Mouse (Mus musculus) liver, adult 2 months (tissue): ENCODE results near the gene Zfp423. TPM values are rescaled to one million over a fixed set of nuclear protein-coding genes. Genes with fewer than 3 reads are reported as not detected.

ENCODE experiments used
- DNase-seq: peaks from one replicate; pipeline ENCODE4 v3.0.0-alpha.2; 2011; ENCODE audit warnings: low read depth, low spot score; ENCODE audit errors: extremely low read depth
- H3K27ac ChIP-seq: fragments of 200-500 bp; replicated peaks from 2 replicates; pipeline ENCODE4 v1.5.1; 2012; ENCODE audit warnings: low read depth, mild to moderate bottlenecking, control low read depth, inconsistent platforms, low read length; ENCODE audit not compliant: insufficient read depth
- H3K27me3 ChIP-seq: fragments of 200-500 bp; 2 replicates; pipeline ENCODE4 v1.6.1; 2012; ENCODE audit warnings: mild to moderate bottlenecking, moderate library complexity, low read length, inconsistent platforms; ENCODE audit not compliant: control insufficient read depth, insufficient read depth
- H3K36me3 ChIP-seq: fragments of 200-500 bp; 2 replicates; pipeline ENCODE4 v1.6.1; 2012; ENCODE audit warnings: low read length, inconsistent platforms; ENCODE audit not compliant: control insufficient read depth, insufficient read depth
- H3K4me1 ChIP-seq: fragments of 200-500 bp; 2 replicates; pipeline ENCODE4 v1.6.1; 2011; ENCODE audit warnings: low read length; ENCODE audit not compliant: control insufficient read depth, insufficient read depth
- H3K4me3 ChIP-seq: fragments of 200-500 bp; 2 replicates; pipeline ENCODE4 v1.5.1; 2011; ENCODE audit warnings: low read depth, mild to moderate bottlenecking, control low read depth, low read length, moderate library complexity; ENCODE audit not compliant: insufficient read depth
- H3K79me2 ChIP-seq: fragments of 200-500 bp; 2 replicates; pipeline ENCODE4 v1.6.1; 2012; ENCODE audit warnings: inconsistent platforms, mild to moderate bottlenecking, low read length, moderate library complexity; ENCODE audit not compliant: control insufficient read depth, insufficient read depth
- H3K9ac ChIP-seq: fragments of 200-500 bp; 2 replicates; pipeline ENCODE4 v1.6.1; 2012; ENCODE audit warnings: low read depth, mild to moderate bottlenecking, control low read depth, inconsistent platforms, low read length
- CTCF ChIP-seq: fragments of 200-500 bp; IDR thresholded peaks from 2 replicates; pipeline ENCODE4 v1.5.1; 2011; ENCODE audit warnings: low read depth, low read length, control low read depth
- POLR2A ChIP-seq: fragments of 200-500 bp; IDR thresholded peaks from 2 replicates; pipeline ENCODE4 v1.6.1; 2011; ENCODE audit warnings: low read length, control low read depth; ENCODE audit not compliant: insufficient read depth; ENCODE audit errors: extremely low read depth
- WGBS: fragments of 180-500 bp; shearing (Covaris S2); methylation state at CpG from one replicate; pipeline ENCODE4 v1.1.7; 2018; 5-methylcytosine and 5-hydroxymethylcytosine counted together
- polyA plus RNA-seq: library from polyadenylated mRNA; depleted of rRNA; stranded (reverse); fragments of >200 nt; gene quantifications from 2 replicates; pipeline ENCODE4 v1.2.3, GENCODE M21; 2012
- total RNA-seq: library from RNA; depleted of rRNA; stranded (reverse); fragments of >200 nt; gene quantifications from 2 replicates; pipeline ENCODE4 v1.2.3, GENCODE M21; 2014

The Zfp423 gene
- total and polyA plus RNA-seq, 2 experiments = 0.18 to 0.31 TPM

GRCm38 (mm10) chr8:87747582-87747981 is 211.8 kb downstream of the Zfp423 start:
- WGBS = 42% methylated on average over 8 of the region's 8 CpGs
- H3K79me2 ChIP-seq = no peaks in the 10 kb centered on the region
- no peak for DNase-seq
- no peak for TF ChIP-seq CTCF
- no peak for TF ChIP-seq POLR2A
- no peaks in the 10 kb centered on the region for H3K27me3 ChIP-seq
- H3K36me3 ChIP-seq = no peaks in the 10 kb centered on the region
- H3K4me3 ChIP-seq = no peak overlapping the region
- H3K4me1 ChIP-seq = no peaks in the 10 kb centered on the region
- no peak overlapping the region for H3K27ac ChIP-seq
- no peak overlapping the region for H3K9ac ChIP-seq

GRCm38 (mm10) chr8:87747142-87747541 is 212.3 kb downstream of the Zfp423 start:
- Histone ChIP-seq H3K27me3 (no peaks in the 10 kb centered on the region), H3K9ac (no peak overlapping the region), H3K27ac (no peak overlapping the region), H3K79me2 (no peaks in the 10 kb centered on the region), H3K4me1 (no peaks in the 10 kb centered on the region), H3K4me3 (no peak overlapping the region), H3K36me3 (no peaks in the 10 kb centered on the region)
- WGBS = 36% methylated on average over 8 of the region's 8 CpGs
- no peak for DNase-seq
- TF ChIP-seq CTCF = no peak

GRCm38 (mm10) chr8:87746072-87746471 is 213.3 kb downstream of the Zfp423 start:
- no peak for DNase-seq
- H3K79me2 ChIP-seq = no peaks in the 10 kb centered on the region
- no peak overlapping the region for H3K27ac ChIP-seq
- no peak overlapping the region for H3K9ac ChIP-seq
- H3K4me1 ChIP-seq = no peaks in the 10 kb centered on the region
- H3K4me3 ChIP-seq = no peak overlapping the region
- TF ChIP-seq POLR2A (no peak), CTCF (no peak)
- no peaks in the 10 kb centered on the region for H3K27me3 ChIP-seq
- WGBS = 73% methylated on average over 14 of the region's 14 CpGs
- no peaks in the 10 kb centered on the region for H3K36me3 ChIP-seq

GRCm38 (mm10) chr8:87745125-87745698 is 214.2 kb downstream of the Zfp423 start:
- H3K27ac ChIP-seq = no peak overlapping the region
- H3K36me3 ChIP-seq = no peaks in the 10 kb centered on the region
- no peak overlapping the region for H3K4me3 ChIP-seq
- no peaks in the 10 kb centered on the region for H3K27me3 ChIP-seq
- WGBS = 82% methylated on average over 20 of the region's 20 CpGs
- DNase-seq = peak; percentile 50
- TF ChIP-seq CTCF (no peak), POLR2A (no peak)
- H3K9ac ChIP-seq = no peak overlapping the region
- H3K4me1 ChIP-seq = no peaks in the 10 kb centered on the region
- H3K79me2 ChIP-seq = no peaks in the 10 kb centered on the region

GRCm38 (mm10) chr8:87744556-87744955 is 214.8 kb downstream of the Zfp423 start:
- H3K9ac ChIP-seq = no peak overlapping the region
- WGBS = 81% methylated on average over 6 of the region's 6 CpGs

GRCm38 (mm10) chr8:87742016-87742415 is 217.4 kb downstream of the Zfp423 start:
- Histone ChIP-seq H3K36me3 (no peaks in the 10 kb centered on the region), H3K27me3 (no peaks in the 10 kb centered on the region), H3K4me1 (no peaks in the 10 kb centered on the region), H3K27ac (no peak overlapping the region), H3K79me2 (no peaks in the 10 kb centered on the region), H3K9ac (no peak overlapping the region), H3K4me3 (no peak overlapping the region)
- 92% methylated on average over 19 of the region's 19 CpGs for WGBS
- no peak for DNase-seq
- TF ChIP-seq CTCF (no peak), POLR2A (no peak)

More at GRCm38 (mm10) chr8:87744556-87744955, 214.8 kb downstream of the Zfp423 start:
- H3K79me2 ChIP-seq = no peaks in the 10 kb centered on the region
- H3K4me3 ChIP-seq = no peak overlapping the region
- TF ChIP-seq CTCF (no peak), POLR2A (no peak)
- H3K27me3 ChIP-seq = no peaks in the 10 kb centered on the region
- H3K36me3 ChIP-seq = no peaks in the 10 kb centered on the region
- no peaks in the 10 kb centered on the region for H3K4me1 ChIP-seq
- H3K27ac ChIP-seq = no peak overlapping the region
- no peak for DNase-seq
